Mouse (Mus musculus): ENCODE measurements at regions not wholly inside any gene's neighbourhood (a gene's known extent, or its start where the extent isn't known, plus 50 kb on each side); places are given as distances from the start of the nearest gene placed in this dataset.

- 87% methylated on average over 4 of the region's 4 CpGs for WGBS
- Histone ChIP-seq H3K27ac (no peak overlapping the region), H3K27me3 (no peaks in the 10 kb centered on the region), H3K4me2 (no peak overlapping the region), H3K36me3 (no peaks in the 10 kb centered on the region), H3K9ac (no peak overlapping the region), H3K9me3 (no peaks in the 10 kb centered on the region), H3K4me3 (no peak overlapping the region), H3K4me1 (no peaks in the 10 kb centered on the region)
- no peak for ATAC-seq (ENCODE audit: insufficient number of reproducible peaks, insufficient read depth, low FRiP score, low TSS enrichment, low read depth)
These were observed 83.6 kb upstream of the Nkx2-2 start for GRCm38 (mm10) chr2:147277636-147278035.

GRCm38 (mm10) chr2:147269171-147269570, 75.1 kb upstream of the Nkx2-2 start:
- H3K27ac ChIP-seq = no peak overlapping the region
- H3K4me3 ChIP-seq = no peak overlapping the region
- no peak overlapping the region for H3K9ac ChIP-seq
- WGBS = 30% methylated on average over 1 of the region's 1 CpGs
- no peaks in the 10 kb centered on the region for H3K36me3 ChIP-seq
- ATAC-seq (ENCODE audit: insufficient number of reproducible peaks, insufficient read depth, low FRiP score, low TSS enrichment, low read depth) = no peak
- H3K9me3 ChIP-seq = no peaks in the 10 kb centered on the region
- no peaks in the 10 kb centered on the region for H3K27me3 ChIP-seq
- H3K4me2 ChIP-seq = no peak overlapping the region
- H3K4me1 ChIP-seq = no peaks in the 10 kb centered on the region

GRCm38 (mm10) chr2:147267901-147268300, 73.9 kb upstream of the Nkx2-2 start:
- no peak for ATAC-seq (ENCODE audit: insufficient number of reproducible peaks, insufficient read depth, low FRiP score, low TSS enrichment, low read depth)
- Histone ChIP-seq H3K9me3 (no peaks in the 10 kb centered on the region), H3K36me3 (no peaks in the 10 kb centered on the region), H3K4me1 (no peaks in the 10 kb centered on the region), H3K4me3 (no peak overlapping the region), H3K4me2 (no peak overlapping the region), H3K9ac (no peak overlapping the region), H3K27me3 (no peaks in the 10 kb centered on the region), H3K27ac (no peak overlapping the region)
- WGBS = 60% methylated on average over 5 of the region's 5 CpGs

GRCm38 (mm10) chr2:147267257-147267656, 73.2 kb upstream of the Nkx2-2 start:
- Histone ChIP-seq H3K36me3 (no peaks in the 10 kb centered on the region), H3K4me1 (no peaks in the 10 kb centered on the region), H3K9ac (no peak overlapping the region), H3K27ac (no peak overlapping the region), H3K4me3 (no peak overlapping the region), H3K27me3 (no peaks in the 10 kb centered on the region), H3K4me2 (no peak overlapping the region), H3K9me3 (no peaks in the 10 kb centered on the region)
- ATAC-seq (ENCODE audit: insufficient number of reproducible peaks, insufficient read depth, low FRiP score, low TSS enrichment, low read depth) = no peak
- WGBS = 90% methylated on average over 3 of the region's 3 CpGs

GRCm38 (mm10) chr2:147256696-147257095, 62.7 kb upstream of the Nkx2-2 start:
- Histone ChIP-seq H3K27me3 (peaks cover 9% of the 10 kb centered on the region; the same call in 1 of the 2 replicates), H3K9ac (no peak overlapping the region), H3K9me3 (no peaks in the 10 kb centered on the region), H3K4me2 (no peak overlapping the region), H3K4me1 (no peaks in the 10 kb centered on the region), H3K27ac (no peak overlapping the region), H3K4me3 (no peak overlapping the region), H3K36me3 (no peaks in the 10 kb centered on the region)
- ATAC-seq (ENCODE audit: insufficient number of reproducible peaks, insufficient read depth, low FRiP score, low TSS enrichment, low read depth) = no peak
- 14% methylated on average over 6 of the region's 6 CpGs for WGBS

GRCm38 (mm10) chr2:147254944-147255343, 60.9 kb upstream of the Nkx2-2 start:
- Histone ChIP-seq H3K27me3 (peaks cover 9% of the 10 kb centered on the region; the same call in 1 of the 2 replicates), H3K9me3 (no peaks in the 10 kb centered on the region), H3K4me2 (no peak overlapping the region), H3K27ac (no peak overlapping the region), H3K4me3 (no peak overlapping the region), H3K4me1 (no peaks in the 10 kb centered on the region), H3K36me3 (no peaks in the 10 kb centered on the region), H3K9ac (no peak overlapping the region)
- ATAC-seq (ENCODE audit: insufficient number of reproducible peaks, insufficient read depth, low FRiP score, low TSS enrichment, low read depth) = no peak
- 70% methylated on average over 3 of the region's 3 CpGs for WGBS

GRCm38 (mm10) chr2:147254137-147254536, 60.1 kb upstream of the Nkx2-2 start:
- H3K36me3 ChIP-seq = no peaks in the 10 kb centered on the region
- no peak overlapping the region for H3K27ac ChIP-seq
- no peaks in the 10 kb centered on the region for H3K9me3 ChIP-seq
- no peak overlapping the region for H3K9ac ChIP-seq
- no peak overlapping the region for H3K4me2 ChIP-seq
- H3K4me1 ChIP-seq = no peaks in the 10 kb centered on the region
- no peak overlapping the region for H3K4me3 ChIP-seq
- WGBS = 52% methylated on average over 5 of the region's 5 CpGs
- peaks cover 9% of the 10 kb centered on the region; the same call in 1 of the 2 replicates for H3K27me3 ChIP-seq
- ATAC-seq (ENCODE audit: insufficient number of reproducible peaks, insufficient read depth, low FRiP score, low TSS enrichment, low read depth) = no peak

- no peak overlapping the region for H3K9ac ChIP-seq
- ATAC-seq (ENCODE audit: insufficient number of reproducible peaks, insufficient read depth, low FRiP score, low TSS enrichment, low read depth) = no peak
- H3K36me3 ChIP-seq = no peaks in the 10 kb centered on the region
- no peaks in the 10 kb centered on the region for H3K4me1 ChIP-seq
- no peak overlapping the region for H3K4me2 ChIP-seq
- WGBS = 73% methylated on average over 6 of the region's 6 CpGs
- no peak overlapping the region for H3K4me3 ChIP-seq
- peaks cover 6% of the 10 kb centered on the region; the same call in 1 of the 2 replicates for H3K27me3 ChIP-seq
- no peak overlapping the region for H3K27ac ChIP-seq
- no peaks in the 10 kb centered on the region for H3K9me3 ChIP-seq
These were observed 54.0 kb upstream of the Nkx2-2 start for GRCm38 (mm10) chr2:147247981-147248514.

GRCm38 (mm10) chr2:147247238-147247637, 53.2 kb upstream of the Nkx2-2 start:
- Histone ChIP-seq H3K9ac (no peak overlapping the region), H3K4me1 (no peaks in the 10 kb centered on the region), H3K27ac (no peak overlapping the region), H3K4me3 (no peak overlapping the region), H3K9me3 (no peaks in the 10 kb centered on the region), H3K27me3 (peaks cover 6% of the 10 kb centered on the region; the same call in 1 of the 2 replicates), H3K36me3 (no peaks in the 10 kb centered on the region), H3K4me2 (no peak overlapping the region)
- 66% methylated on average over 8 of the region's 8 CpGs for WGBS
- ATAC-seq (ENCODE audit: insufficient number of reproducible peaks, insufficient read depth, low FRiP score, low TSS enrichment, low read depth) = no peak

- no peak for ATAC-seq (ENCODE audit: insufficient number of reproducible peaks, insufficient read depth, low FRiP score, low TSS enrichment, low read depth)
- Histone ChIP-seq H3K9me3 (no peaks in the 10 kb centered on the region), H3K9ac (no peak overlapping the region), H3K27me3 (peaks cover 6% of the 10 kb centered on the region; the same call in 1 of the 2 replicates), H3K27ac (no peak overlapping the region), H3K4me3 (no peak overlapping the region), H3K36me3 (no peaks in the 10 kb centered on the region), H3K4me2 (no peak overlapping the region), H3K4me1 (no peaks in the 10 kb centered on the region)
- WGBS = 76% methylated on average over 1 of the region's 1 CpGs
These were observed 50.4 kb upstream of the Nkx2-2 start for GRCm38 (mm10) chr2:147244406-147244805.
